Mouse (Mus musculus) midbrain, embryonic 14.5 days (tissue): ENCODE data around the gene Pcdh8. TPM values are rescaled to one million over a fixed set of nuclear protein-coding genes. Genes with fewer than 3 reads are reported as not detected.

Source experiments
- ATAC-seq: fragments of 200-750 bp; cut with Nextera tagmentation; 2 replicates; pipeline ENCODE4 v1.8.0; 2017; ENCODE audit warnings: moderate number of reproducible peaks, moderate library complexity; ENCODE audit not compliant: low FRiP score, low TSS enrichment
- DNase-seq: peaks from one replicate; pipeline ENCODE4 v3.0.0-alpha.2; 2015
- H3K27ac ChIP-seq: fragments of 300-500 bp; sonication (generic); replicated peaks from 2 replicates; pipeline ENCODE4 v1.5.1; 2014; ENCODE audit warnings: mild to moderate bottlenecking, low read depth, low read length, moderate library complexity
- H3K27me3 ChIP-seq: fragments of 300-500 bp; sonication (generic); 2 replicates; pipeline ENCODE4 v1.6.1; 2014; ENCODE audit warnings: low read length, control low read depth, mixed read lengths; ENCODE audit not compliant: control insufficient read depth, insufficient read depth
- H3K36me3 ChIP-seq: fragments of 300-500 bp; sonication (generic); 2 replicates; pipeline ENCODE4 v1.6.1; 2014; ENCODE audit warnings: low read length, control low read depth; ENCODE audit not compliant: control insufficient read depth, insufficient read depth
- H3K4me1 ChIP-seq: fragments of 300-500 bp; sonication (generic); 2 replicates; pipeline ENCODE4 v1.6.1; 2014; ENCODE audit warnings: mild to moderate bottlenecking, antibody characterized with exemption, low read length, control low read depth; ENCODE audit not compliant: control insufficient read depth, insufficient read depth
- H3K4me2 ChIP-seq: fragments of 300-500 bp; sonication (generic); 2 replicates; pipeline ENCODE4 v1.6.1; 2014; ENCODE audit warnings: mild to moderate bottlenecking, low read length, moderate library complexity
- H3K4me3 ChIP-seq: fragments of 300-500 bp; sonication (generic); replicated peaks from 2 replicates; pipeline ENCODE4 v1.5.1; 2014; ENCODE audit warnings: low read depth, low read length
- H3K9ac ChIP-seq: fragments of 300-500 bp; sonication (generic); replicated peaks from 2 replicates; pipeline ENCODE4 v1.6.1; 2014; ENCODE audit warnings: mild to moderate bottlenecking, low read length, moderate library complexity
- H3K9me3 ChIP-seq: fragments of 300-500 bp; sonication (generic); 2 replicates; pipeline ENCODE4 v1.6.1; 2016; ENCODE audit warnings: low read length, control low read depth, mixed read lengths; ENCODE audit not compliant: control insufficient read depth
- WGBS: fragments of 180-500 bp; shearing (Covaris S2); extraction: QIAGEN DNeasy Blood & Tissue Kit; methylation state at CpG from one replicate; pipeline ENCODE4 v1.1.7; 2014; 5-methylcytosine and 5-hydroxymethylcytosine counted together
- polyA plus RNA-seq: library from polyadenylated mRNA; unstranded; fragments of >200 nt; fragmentation: Nextera tagmentation; extraction: Ambion mirVana; gene quantifications from 2 replicates; pipeline ENCODE4 v1.2.1, GENCODE M21; 2014

Gene Pcdh8
- polyA plus RNA-seq, 1 experiment from 2014 or later: 58.7 TPM

DNA sequence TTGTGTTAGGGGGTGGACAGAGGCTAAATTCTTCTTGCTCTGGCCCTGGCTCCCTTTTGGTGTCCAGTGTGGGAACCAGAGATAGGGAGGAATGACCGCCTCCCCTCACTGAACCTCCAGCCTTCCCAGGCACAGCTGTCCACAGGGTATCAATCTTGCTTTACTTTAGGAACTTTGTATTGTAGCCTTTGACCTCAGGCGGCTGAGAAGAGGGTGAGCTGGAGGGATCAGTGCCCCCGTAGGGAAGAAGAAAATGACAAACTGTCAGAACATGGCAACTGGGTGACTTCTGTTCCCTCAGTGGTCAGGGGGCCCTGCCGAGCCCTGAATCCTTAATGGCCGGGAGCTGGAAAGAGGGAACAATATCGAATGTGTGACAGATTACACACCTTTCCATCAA lies 9.2 kb upstream of the Pcdh8 start:
- DNase-seq: no peak
- Histone ChIP-seq H3K36me3 (no peaks in the 10 kb centered on the region), H3K9ac (no peak overlapping the region), H3K27ac (no peak overlapping the region), H3K27me3 (peaks cover 19% of the 10 kb centered on the region), H3K4me1 (0 out of 2 replicates have a peak, but pooled peaks cover 4% of the 10 kb centered on the region), H3K4me3 (no peak overlapping the region), H3K4me2 (no peak overlapping the region), H3K9me3 (no peaks in the 10 kb centered on the region)
- 13% methylated on average over 6 of the region's 6 CpGs for WGBS
- no peak for ATAC-seq

GRCm38 (mm10) chr14:79779841-79780240 lies 8.7 kb upstream of the Pcdh8 start:
- no peak overlapping the region for H3K4me3 ChIP-seq
- H3K4me1 ChIP-seq: peaks cover 7% of the 10 kb centered on the region; the same call in 1 of the 2 replicates
- H3K27me3 ChIP-seq: peaks cover 14% of the 10 kb centered on the region; the same call in 1 of the 2 replicates
- no peak overlapping the region for H3K27ac ChIP-seq
- no peak overlapping the region for H3K4me2 ChIP-seq
- no peaks in the 10 kb centered on the region for H3K36me3 ChIP-seq
- 43% methylated on average over 4 of the region's 4 CpGs for WGBS
- H3K9ac ChIP-seq: no peak overlapping the region
- no peaks in the 10 kb centered on the region for H3K9me3 ChIP-seq
- no peak for ATAC-seq
- DNase-seq: no peak

DNA sequence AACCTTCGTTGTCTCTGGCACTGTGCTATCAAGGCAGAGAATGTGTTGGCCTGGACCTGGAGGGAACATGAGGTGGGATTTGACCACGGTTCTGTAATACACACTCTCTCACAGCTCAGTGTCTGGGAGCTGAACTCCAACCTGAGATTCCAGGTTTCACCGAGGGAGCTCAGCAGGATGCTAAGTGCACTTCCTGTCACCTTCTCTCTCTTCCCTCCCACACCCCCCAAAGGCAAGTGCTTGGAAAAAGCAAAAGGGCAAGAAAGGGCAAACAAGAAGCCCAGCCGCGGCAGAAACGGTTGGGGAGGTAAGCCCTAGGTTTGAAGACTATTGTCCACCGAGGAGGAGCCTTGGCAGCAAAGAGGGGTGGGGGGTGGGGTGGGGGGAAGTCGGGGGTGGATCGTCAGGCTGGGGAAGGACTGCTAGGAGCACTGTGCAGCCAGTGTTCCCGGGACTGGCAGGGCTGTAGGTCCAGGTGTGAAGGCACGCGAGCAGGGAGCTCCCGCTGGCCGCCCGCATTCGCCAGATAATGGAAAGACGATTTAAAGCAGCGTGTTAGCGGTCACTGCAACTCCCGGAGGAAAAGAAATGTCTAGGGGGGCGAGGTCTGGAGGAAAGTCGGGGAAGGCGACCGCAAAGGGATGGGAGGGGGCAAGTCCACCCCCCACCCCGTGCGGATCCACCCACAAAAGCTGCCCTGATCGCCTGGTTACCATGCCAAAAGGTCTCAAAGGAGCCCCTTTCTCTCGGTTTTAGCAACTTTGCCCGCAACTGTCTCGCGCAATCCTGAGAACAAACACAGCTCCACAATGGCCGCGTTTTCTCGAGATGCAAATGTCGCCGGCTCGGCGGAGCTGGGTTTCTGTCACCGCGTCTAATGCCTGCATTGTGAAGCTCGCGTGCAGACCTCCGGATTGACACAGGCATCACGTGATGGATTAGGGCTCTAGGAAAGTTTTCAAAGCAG lies 2.6 kb upstream of the Pcdh8 start:
- H3K9me3 ChIP-seq: no peaks in the 10 kb centered on the region
- peak overlapping the region; percentile 87 for H3K27ac ChIP-seq
- peak; percentile 92 for DNase-seq
- peak overlapping the region; percentile 73 for H3K9ac ChIP-seq
- H3K36me3 ChIP-seq: no peaks in the 10 kb centered on the region
- H3K27me3 ChIP-seq: peaks cover 4% of the 10 kb centered on the region; the same call in 1 of the 2 replicates
- peak; percentile 57 for ATAC-seq
- H3K4me3 ChIP-seq: peak overlapping the region; percentile 44
- H3K4me1 ChIP-seq: peaks cover 38% of the 10 kb centered on the region
- peak overlapping the region; percentile 84 for H3K4me2 ChIP-seq
- WGBS: under 1% methylated on average over 44 of the region's 44 CpGs

DNA sequence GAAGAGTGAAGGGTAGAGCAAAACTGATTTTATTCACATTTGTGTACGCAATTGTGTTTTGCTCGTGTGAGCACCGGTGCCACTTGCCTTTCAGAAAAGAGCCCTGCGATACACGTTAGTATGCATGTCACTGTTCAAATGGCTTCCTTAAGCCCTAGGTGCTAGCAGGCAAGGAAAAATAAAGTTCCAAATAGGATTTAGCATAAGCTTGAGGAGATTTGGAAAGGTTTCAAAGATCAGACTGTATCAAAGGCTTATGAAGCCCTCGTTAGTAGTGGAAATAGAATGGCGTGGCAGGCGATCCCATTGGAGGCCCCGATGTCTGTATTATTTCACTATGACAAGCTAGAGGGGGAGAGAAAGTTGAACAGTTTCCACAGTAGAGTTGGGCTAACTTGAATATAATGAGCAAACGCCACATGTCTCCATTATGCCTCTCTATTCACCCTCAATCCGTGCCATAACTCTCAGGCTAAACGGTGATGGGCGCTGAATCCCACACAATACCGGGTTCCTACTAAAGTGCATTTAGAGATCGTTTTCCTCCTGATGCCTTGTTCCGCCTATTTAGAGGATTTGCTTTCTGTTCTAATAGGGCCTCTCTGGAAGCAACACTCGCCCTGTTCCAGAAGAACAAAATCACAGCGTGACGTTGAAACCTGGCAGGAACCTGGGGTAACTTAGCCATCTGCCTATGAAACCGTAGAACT lies 845 bp upstream of the Pcdh8 start:
- H3K4me2 ChIP-seq: peak overlapping the region; percentile 80
- H3K27me3 ChIP-seq: peaks cover 3% of the 10 kb centered on the region; the same call in 1 of the 2 replicates
- no peaks in the 10 kb centered on the region for H3K9me3 ChIP-seq
- WGBS: 1% methylated on average over 20 of the region's 20 CpGs
- H3K4me3 ChIP-seq: peak overlapping the region; percentile 69
- ATAC-seq: peak; percentile 10; the same call in 1 of the 2 replicates
- H3K27ac ChIP-seq: peak overlapping the region; percentile 88
- peak overlapping the region; percentile 42 for H3K9ac ChIP-seq
- H3K36me3 ChIP-seq: peaks cover 5% of the 10 kb centered on the region; the same call in 1 of the 2 replicates
- peak; percentile 75 for DNase-seq
- H3K4me1 ChIP-seq: peaks cover 52% of the 10 kb centered on the region

- Histone ChIP-seq H3K4me2 (peak overlapping the region; percentile 80), H3K9me3 (no peaks in the 10 kb centered on the region), H3K36me3 (peaks cover 15% of the 10 kb centered on the region), H3K27me3 (no peaks in the 10 kb centered on the region; the same call in 1 of the 2 replicates), H3K9ac (peak overlapping the region; percentile 83), H3K4me1 (peaks cover 55% of the 10 kb centered on the region), H3K27ac (peak overlapping the region; percentile 88), H3K4me3 (peak overlapping the region; percentile 69)
- WGBS: under 1% methylated on average over 61 of the region's 62 CpGs
- ATAC-seq: peak; percentile 21
- DNase-seq: peak; percentile 67
These were observed 612 bp downstream of the Pcdh8 start for GRCm38 (mm10) chr14:79770306-79771093.

- under 1% methylated on average over 46 of the region's 46 CpGs for WGBS
- DNase-seq (peak; percentile 86), ATAC-seq (peak; percentile 1; the same call in 1 of the 2 replicates)
- Histone ChIP-seq H3K4me3 (peak overlapping the region; percentile 69), H3K27ac (peak overlapping the region; percentile 88), H3K9ac (peak overlapping the region; percentile 83), H3K4me1 (peaks cover 50% of the 10 kb centered on the region), H3K36me3 (peaks cover 15% of the 10 kb centered on the region), H3K9me3 (no peaks in the 10 kb centered on the region), H3K4me2 (peak overlapping the region; percentile 80), H3K27me3 (no peaks in the 10 kb centered on the region; the same call in 1 of the 2 replicates)
These were observed 1.5 kb downstream of the Pcdh8 start for GRCm38 (mm10) chr14:79769618-79770017.

DNA sequence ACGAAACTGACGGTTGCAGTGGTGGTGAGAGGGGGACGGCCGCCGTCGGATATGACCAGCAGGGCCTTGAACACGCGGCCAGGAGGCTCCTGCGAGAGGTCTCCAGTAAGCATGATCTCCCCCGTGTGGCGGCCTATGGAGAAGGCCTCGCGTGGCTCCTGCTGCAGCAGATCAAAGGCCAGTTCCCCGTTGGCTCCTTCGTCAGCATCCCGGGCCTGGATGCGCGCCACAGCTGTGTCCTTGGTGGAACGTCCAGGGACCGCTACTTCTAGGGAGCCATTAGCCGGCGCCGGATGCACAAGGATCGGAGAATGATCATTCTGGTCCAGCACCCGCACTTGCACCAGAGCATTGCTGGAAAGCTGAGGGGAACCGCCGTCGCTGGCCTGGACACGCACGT lies 2.1 kb downstream of the Pcdh8 start:
- Histone ChIP-seq H3K9ac (peak overlapping the region; percentile 83), H3K4me2 (peak overlapping the region; percentile 80), H3K27me3 (no peaks in the 10 kb centered on the region; the same call in 1 of the 2 replicates), H3K4me1 (peaks cover 48% of the 10 kb centered on the region), H3K4me3 (peak overlapping the region; percentile 69), H3K27ac (peak overlapping the region; percentile 88), H3K36me3 (peaks cover 15% of the 10 kb centered on the region), H3K9me3 (no peaks in the 10 kb centered on the region)
- ATAC-seq: no peak
- 1% methylated on average over 30 of the region's 30 CpGs for WGBS
- DNase-seq: peak; percentile 79
